Mouse (Mus musculus) kidney, adult 2 months (tissue): Measurements from ENCODE around the gene Sectm1b.

ENCODE experiments used
- CTCF ChIP-seq: fragments of 200-500 bp; conservative IDR thresholded peaks from 2 replicates; pipeline ENCODE4 v1.5.1; 2011; ENCODE audit warnings: low read depth, mild to moderate bottlenecking, control low read depth, low read length, moderate library complexity, mixed read lengths; ENCODE audit not compliant: insufficient read depth, insufficient read length
- POLR2A ChIP-seq: fragments of 200-500 bp; IDR thresholded peaks from one replicate; pipeline ENCODE4 v1.6.1; 2011; ENCODE audit warnings: low read depth, low read length, control low read depth

DNA sequence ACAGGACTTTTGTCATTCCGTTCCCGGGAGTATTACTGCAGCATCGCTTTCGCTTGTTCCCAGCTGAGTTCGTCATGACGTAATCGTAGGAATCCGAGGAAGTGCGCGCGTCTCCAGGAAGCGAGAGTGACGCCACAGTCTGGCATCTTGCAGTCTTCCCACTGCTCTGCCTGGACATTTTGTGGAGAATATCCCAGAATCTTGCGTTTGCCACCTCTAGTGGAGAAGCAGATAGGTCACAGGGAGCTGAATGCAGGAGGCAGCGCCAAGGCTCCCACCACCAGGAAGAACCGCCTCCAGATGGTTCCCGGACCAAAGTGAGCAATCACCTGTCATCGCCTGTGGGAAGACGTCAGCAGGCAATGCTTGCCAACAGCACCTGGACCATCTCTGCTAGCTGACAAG lies 48.5 kb downstream of the Sectm1b start:
- no peak for TF ChIP-seq CTCF
- no peak for TF ChIP-seq POLR2A
